Mouse (Mus musculus): ENCODE measurements around the gene Tmem102. TPM values are rescaled to one million over a fixed set of nuclear protein-coding genes. Genes with fewer than 3 reads are reported as not detected.

Gene Tmem102
- polyA plus RNA-seq, 1 experiment from 2014 or later = 4.4 TPM

- Histone ChIP-seq H3K4me2 (ENCODE audit: low read depth, low read length) (peak overlapping the region; percentile 96), H3K4me3 (ENCODE audit: low read depth, low read length) (peak overlapping the region; percentile 71), H3K9me3 (ENCODE audit: low read length) (no peaks in the 10 kb centered on the region), H3K27me3 (ENCODE audit: insufficient read depth, low read length) (no peaks in the 10 kb centered on the region), H3K4me1 (ENCODE audit: insufficient read depth) (peaks cover 32% of the 10 kb centered on the region), H3K9ac (replicated peaks) (peak overlapping the region; percentile 88), H3K36me3 (replicated peaks; ENCODE audit: insufficient read depth, low read length) (0 out of 2 replicates have a peak, but pooled peaks cover 1% of the 10 kb centered on the region), H3K27ac (ENCODE audit: low read depth) (peak overlapping the region; percentile 95)
- DNase-seq (peak; percentile 97), ATAC-seq (peak; percentile 79)
- under 1% methylated on average over 25 of the region's 26 CpGs for WGBS (ENCODE audit: insufficient replicate concordance)
- TF ChIP-seq EP300 (IDR thresholded peaks at IDR 0.05; ENCODE audit: low read depth) = no peak
- no peak for TF ChIP-seq CTCF (IDR thresholded peaks at IDR 0.05; ENCODE audit: low read depth)
Measured at GRCm38 (mm10) chr11:69758090-69758456, 47.4 kb downstream of the Tmem102 start.

DNA sequence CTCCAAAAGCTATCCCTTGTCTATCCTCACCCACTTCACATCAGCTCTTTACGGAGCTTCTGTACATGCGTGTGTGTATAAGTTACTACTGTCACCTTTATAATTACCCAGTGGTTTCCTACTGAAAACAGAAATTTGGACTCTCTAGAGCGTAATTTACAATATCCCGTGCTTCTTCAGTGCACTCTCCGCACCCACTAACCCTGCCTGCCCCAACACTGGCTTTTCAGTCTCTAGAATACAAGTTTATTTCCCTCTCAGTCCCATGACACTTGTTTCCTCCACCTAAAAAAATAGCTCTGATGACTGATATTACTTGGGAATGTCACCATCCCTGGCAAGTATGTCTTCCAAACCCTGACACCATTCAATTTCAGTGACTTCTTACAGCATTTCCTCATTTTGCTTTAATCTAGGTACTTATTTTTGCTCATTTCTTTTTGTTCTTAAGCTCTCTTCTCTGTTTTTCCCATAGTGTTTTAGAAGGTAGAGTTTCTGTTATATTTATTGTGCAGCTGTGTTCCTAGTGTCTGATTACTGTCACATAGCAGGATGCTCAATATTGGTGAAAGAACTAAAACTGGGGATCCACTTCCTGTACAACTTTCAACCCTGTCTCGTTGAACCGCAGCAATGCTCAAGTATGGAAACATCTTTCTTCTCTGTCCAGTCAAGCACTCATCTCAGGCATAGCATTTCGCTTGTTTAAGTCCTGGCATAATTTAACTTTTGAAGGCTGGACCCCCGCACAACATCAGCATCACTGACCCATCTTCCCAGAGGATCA, 47.9 kb downstream of the Tmem102 start:
- 45% methylated on average over 9 of the region's 9 CpGs for WGBS (ENCODE audit: insufficient replicate concordance)
- ATAC-seq (no peak), DNase-seq (no peak)
- Histone ChIP-seq H3K27ac (ENCODE audit: low read depth) (peak overlapping the region; percentile 95), H3K4me1 (ENCODE audit: insufficient read depth) (peaks cover 38% of the 10 kb centered on the region), H3K36me3 (replicated peaks; ENCODE audit: insufficient read depth, low read length) (0 out of 2 replicates have a peak, but pooled peaks cover 5% of the 10 kb centered on the region), H3K4me2 (ENCODE audit: low read depth, low read length) (peak overlapping the region; percentile 96), H3K4me3 (ENCODE audit: low read depth, low read length) (peak overlapping the region; percentile 71), H3K9me3 (ENCODE audit: low read length) (no peaks in the 10 kb centered on the region), H3K27me3 (ENCODE audit: insufficient read depth, low read length) (no peaks in the 10 kb centered on the region), H3K9ac (replicated peaks) (peak overlapping the region; percentile 88)
- TF ChIP-seq CTCF (IDR thresholded peaks at IDR 0.05; ENCODE audit: low read depth) (no peak), EP300 (IDR thresholded peaks at IDR 0.05; ENCODE audit: low read depth) (no peak)

DNA sequence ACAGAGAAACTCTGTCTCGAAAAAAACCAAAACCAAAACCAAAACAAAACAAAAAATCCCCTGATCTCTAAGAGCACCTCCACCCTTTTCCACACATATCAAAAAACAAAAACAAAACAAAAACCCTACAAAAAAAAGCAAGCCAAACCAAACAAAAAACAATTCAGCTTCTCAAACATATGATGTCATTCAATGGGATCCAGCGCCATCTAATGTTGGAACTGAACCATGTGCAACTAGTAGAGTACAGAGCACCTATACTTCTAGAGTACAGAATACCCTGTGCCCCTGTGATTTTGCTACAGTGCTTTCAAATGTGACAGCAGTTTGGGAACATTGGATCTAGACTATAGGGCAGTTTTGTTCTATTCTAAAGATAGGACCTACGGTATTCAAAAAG, 50.7 kb downstream of the Tmem102 start:
- no peak overlapping the region for H3K27ac ChIP-seq (ENCODE audit: low read depth)
- H3K36me3 ChIP-seq (replicated peaks; ENCODE audit: insufficient read depth, low read length) = 0 out of 2 replicates have a peak, but pooled peaks cover 5% of the 10 kb centered on the region
- peaks cover 39% of the 10 kb centered on the region for H3K4me1 ChIP-seq (ENCODE audit: insufficient read depth)
- WGBS (ENCODE audit: insufficient replicate concordance) = 45% methylated on average over 3 of the region's 3 CpGs
- DNase-seq (no peak), ATAC-seq (no peak)
- no peak overlapping the region for H3K4me3 ChIP-seq (ENCODE audit: low read depth, low read length)
- no peak overlapping the region for H3K9ac ChIP-seq (replicated peaks)
- peak; percentile 84 for TF ChIP-seq CTCF (IDR thresholded peaks at IDR 0.05; ENCODE audit: low read depth)
- no peak for TF ChIP-seq EP300 (IDR thresholded peaks at IDR 0.05; ENCODE audit: low read depth)
- H3K4me2 ChIP-seq (ENCODE audit: low read depth, low read length) = peak overlapping the region; percentile 96; the same call in 1 of the 2 replicates
- no peaks in the 10 kb centered on the region for H3K9me3 ChIP-seq (ENCODE audit: low read length)
- H3K27me3 ChIP-seq (ENCODE audit: insufficient read depth, low read length) = no peaks in the 10 kb centered on the region

DNA sequence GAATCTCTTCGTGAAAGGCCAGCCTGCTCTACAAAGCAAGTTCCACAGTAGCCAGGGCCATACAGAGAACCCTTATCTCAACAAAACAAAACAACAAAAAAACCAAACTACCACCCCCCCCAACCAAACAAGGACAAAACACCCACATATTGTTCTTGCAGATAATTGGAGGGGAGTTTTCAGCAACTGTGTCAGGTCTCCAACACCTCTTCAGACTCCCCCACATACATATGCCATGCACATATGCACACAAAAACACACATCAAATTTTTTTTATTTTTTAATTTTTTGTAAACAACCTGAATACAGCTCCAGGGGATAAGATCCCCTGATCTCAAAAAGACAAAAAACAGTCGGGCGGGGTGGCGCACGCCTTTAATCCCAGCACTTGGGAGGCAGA, 51.2 kb downstream of the Tmem102 start:
- TF ChIP-seq EP300 (IDR thresholded peaks at IDR 0.05; ENCODE audit: low read depth) (no peak), CTCF (IDR thresholded peaks at IDR 0.05; ENCODE audit: low read depth) (no peak)
- Histone ChIP-seq H3K27me3 (ENCODE audit: insufficient read depth, low read length) (no peaks in the 10 kb centered on the region), H3K9me3 (ENCODE audit: low read length) (no peaks in the 10 kb centered on the region), H3K9ac (replicated peaks) (no peak overlapping the region), H3K4me3 (ENCODE audit: low read depth, low read length) (no peak overlapping the region), H3K4me2 (ENCODE audit: low read depth, low read length) (no peak overlapping the region), H3K4me1 (ENCODE audit: insufficient read depth) (peaks cover 36% of the 10 kb centered on the region), H3K36me3 (replicated peaks; ENCODE audit: insufficient read depth, low read length) (0 out of 2 replicates have a peak, but pooled peaks cover 5% of the 10 kb centered on the region), H3K27ac (ENCODE audit: low read depth) (no peak overlapping the region)
- DNase-seq (no peak), ATAC-seq (no peak)
- 72% methylated on average over 5 of the region's 5 CpGs for WGBS (ENCODE audit: insufficient replicate concordance)

Other genes starting within 250 kb of the Tmem102 start
- gene Efnb3, start 245.4 kb downstream of the Tmem102 start, polyA plus RNA-seq (2015; fragmentation: Nextera tagmentation; extraction: Ambion mirVana) = 0.19 and 0.20 TPM in 2 replicates
- gene Wrap53, start 225.4 kb downstream of the Tmem102 start, polyA plus RNA-seq (2015; fragmentation: Nextera tagmentation; extraction: Ambion mirVana) = 8.1 and 10.0 TPM in 2 replicates
- 32.6 and 33.5 TPM in 2 replicates for gene Trp53, start 225.3 kb downstream of the Tmem102 start, polyA plus RNA-seq (2015; fragmentation: Nextera tagmentation; extraction: Ambion mirVana)
- 4.0 and 5.3 TPM in 2 replicates for gene Atp1b2, start 199.7 kb downstream of the Tmem102 start, polyA plus RNA-seq (2015; fragmentation: Nextera tagmentation; extraction: Ambion mirVana)
- 4.3 and 4.7 TPM in 2 replicates for gene Shbg, start 187.7 kb downstream of the Tmem102 start, polyA plus RNA-seq (2015; fragmentation: Nextera tagmentation; extraction: Ambion mirVana)
- 15.2 and 18.7 TPM in 2 replicates for gene Sat2, start 183.6 kb downstream of the Tmem102 start, polyA plus RNA-seq (2015; fragmentation: Nextera tagmentation; extraction: Ambion mirVana)
- 6.8 TPM in 2 replicates for gene Fxr2, start 172.6 kb downstream of the Tmem102 start, polyA plus RNA-seq (2015; fragmentation: Nextera tagmentation; extraction: Ambion mirVana)
- 0.13 TPM in 1 of 2 replicates, not detected in the other for gene Sox15, start 150.3 kb downstream of the Tmem102 start, polyA plus RNA-seq (2015; fragmentation: Nextera tagmentation; extraction: Ambion mirVana)
- 36.9 and 41.0 TPM in 2 replicates for gene Mpdu1, start 143.0 kb downstream of the Tmem102 start, polyA plus RNA-seq (2015; fragmentation: Nextera tagmentation; extraction: Ambion mirVana)
- gene Cd68, start 139.5 kb downstream of the Tmem102 start, polyA plus RNA-seq (2015; fragmentation: Nextera tagmentation; extraction: Ambion mirVana) = 30.1 and 32.5 TPM in 2 replicates
- gene Eif4a1, start 133.2 kb downstream of the Tmem102 start, polyA plus RNA-seq (2015; fragmentation: Nextera tagmentation; extraction: Ambion mirVana) = 199 and 203 TPM in 2 replicates
- 14.5 and 15.2 TPM in 2 replicates for gene Senp3, start 123.5 kb downstream of the Tmem102 start, polyA plus RNA-seq (2015; fragmentation: Nextera tagmentation; extraction: Ambion mirVana)
- gene Tnfsf13, start 119.8 kb downstream of the Tmem102 start, polyA plus RNA-seq (2015; fragmentation: Nextera tagmentation; extraction: Ambion mirVana) = 0.46 and 0.83 TPM in 2 replicates
- gene Tnfsf12, start 109.8 kb downstream of the Tmem102 start, polyA plus RNA-seq (2015; fragmentation: Nextera tagmentation; extraction: Ambion mirVana) = 2.8 and 3.6 TPM in 2 replicates
- gene Tnfsfm13, start 109.5 kb downstream of the Tmem102 start, polyA plus RNA-seq (2015; fragmentation: Nextera tagmentation; extraction: Ambion mirVana) = 1.1 and 1.4 TPM in 2 replicates
- gene Polr2a, start 47.0 kb downstream of the Tmem102 start, polyA plus RNA-seq (2015; fragmentation: Nextera tagmentation; extraction: Ambion mirVana) = 6.6 and 6.8 TPM in 2 replicates
- gene Slc35g3, start 43.7 kb downstream of the Tmem102 start, polyA plus RNA-seq (2015; fragmentation: Nextera tagmentation; extraction: Ambion mirVana) = not detected in 2 replicates
- 0.67 and 0.75 TPM in 2 replicates for gene Zbtb4, start 39.7 kb downstream of the Tmem102 start, polyA plus RNA-seq (2015; fragmentation: Nextera tagmentation; extraction: Ambion mirVana)
- 0.73 and 0.76 TPM in 2 replicates for gene Chrnb1, start 9.7 kb downstream of the Tmem102 start, polyA plus RNA-seq (2015; fragmentation: Nextera tagmentation; extraction: Ambion mirVana)
- gene Fgf11, start 3.8 kb downstream of the Tmem102 start, polyA plus RNA-seq (2015; fragmentation: Nextera tagmentation; extraction: Ambion mirVana) = 0.04 and 0.07 TPM in 2 replicates
- gene Gm39566, start 9.7 kb upstream of the Tmem102 start, polyA plus RNA-seq (2015; fragmentation: Nextera tagmentation; extraction: Ambion mirVana) = not detected in 2 replicates
- not detected in 2 replicates for gene Spem2, start 12.8 kb upstream of the Tmem102 start, polyA plus RNA-seq (2015; fragmentation: Nextera tagmentation; extraction: Ambion mirVana)
- gene Spem1, start 16.6 kb upstream of the Tmem102 start, polyA plus RNA-seq (2015; fragmentation: Nextera tagmentation; extraction: Ambion mirVana) = not detected in 2 replicates
- 0.60 and 0.75 TPM in 2 replicates for gene Nlgn2, start 32.2 kb upstream of the Tmem102 start, polyA plus RNA-seq (2015; fragmentation: Nextera tagmentation; extraction: Ambion mirVana)
- gene Tmem256, start 32.9 kb upstream of the Tmem102 start, polyA plus RNA-seq (2015; fragmentation: Nextera tagmentation; extraction: Ambion mirVana) = 412 and 418 TPM in 2 replicates
- 20.8 and 23.1 TPM in 2 replicates for gene Plscr3, start 40.8 kb upstream of the Tmem102 start, polyA plus RNA-seq (2015; fragmentation: Nextera tagmentation; extraction: Ambion mirVana)
- 0.28 and 0.69 TPM in 2 replicates for gene Tnk1, start 53.1 kb upstream of the Tmem102 start, polyA plus RNA-seq (2015; fragmentation: Nextera tagmentation; extraction: Ambion mirVana)
- gene Tmem95, start 72.4 kb upstream of the Tmem102 start, polyA plus RNA-seq (2015; fragmentation: Nextera tagmentation; extraction: Ambion mirVana) = not detected in 2 replicates
- gene Kctd11, start 75.8 kb upstream of the Tmem102 start, polyA plus RNA-seq (2015; fragmentation: Nextera tagmentation; extraction: Ambion mirVana) = 0.92 and 0.95 TPM in 2 replicates
- 6.5 and 7.1 TPM in 2 replicates for gene Acap1, start 89.9 kb upstream of the Tmem102 start, polyA plus RNA-seq (2015; fragmentation: Nextera tagmentation; extraction: Ambion mirVana)
- 0.90 and 1.2 TPM in 2 replicates for gene 2810408A11Rik, start 95.4 kb upstream of the Tmem102 start, polyA plus RNA-seq (2015; fragmentation: Nextera tagmentation; extraction: Ambion mirVana)
- 1.0 and 1.4 TPM in 2 replicates for gene Neurl4, start 95.4 kb upstream of the Tmem102 start, polyA plus RNA-seq (2015; fragmentation: Nextera tagmentation; extraction: Ambion mirVana)
- gene Gps2, start 108.3 kb upstream of the Tmem102 start, polyA plus RNA-seq (2015; fragmentation: Nextera tagmentation; extraction: Ambion mirVana) = 46.1 and 48.9 TPM in 2 replicates
- gene Eif5a, start 116.3 kb upstream of the Tmem102 start, polyA plus RNA-seq (2015; fragmentation: Nextera tagmentation; extraction: Ambion mirVana) = 872 and 914 TPM in 2 replicates
- not detected in 2 replicates for gene Ybx2, start 130.2 kb upstream of the Tmem102 start, polyA plus RNA-seq (2015; fragmentation: Nextera tagmentation; extraction: Ambion mirVana)
- 7.7 and 10.4 TPM in 2 replicates for gene Slc2a4, start 142.6 kb upstream of the Tmem102 start, polyA plus RNA-seq (2015; fragmentation: Nextera tagmentation; extraction: Ambion mirVana)
- gene Cldn7, start 159.2 kb upstream of the Tmem102 start, polyA plus RNA-seq (2015; fragmentation: Nextera tagmentation; extraction: Ambion mirVana) = 4.1 and 4.4 TPM in 2 replicates
- 8.4 and 9.7 TPM in 2 replicates for gene Ctdnep1, start 175.5 kb upstream of the Tmem102 start, polyA plus RNA-seq (2015; fragmentation: Nextera tagmentation; extraction: Ambion mirVana)
- 40.6 and 42.9 TPM in 2 replicates for gene Elp5, start 176.9 kb upstream of the Tmem102 start, polyA plus RNA-seq (2015; fragmentation: Nextera tagmentation; extraction: Ambion mirVana)
- gene Gabarap, start 185.5 kb upstream of the Tmem102 start, polyA plus RNA-seq (2015; fragmentation: Nextera tagmentation; extraction: Ambion mirVana) = 305 and 324 TPM in 2 replicates
- gene Phf23, start 190.2 kb upstream of the Tmem102 start, polyA plus RNA-seq (2015; fragmentation: Nextera tagmentation; extraction: Ambion mirVana) = 19.5 and 25.5 TPM in 2 replicates
- gene Dvl2, start 195.0 kb upstream of the Tmem102 start, polyA plus RNA-seq (2015; fragmentation: Nextera tagmentation; extraction: Ambion mirVana) = 2.7 and 3.4 TPM in 2 replicates
- 345 and 367 TPM in 2 replicates for gene Acadvl, start 209.8 kb upstream of the Tmem102 start, polyA plus RNA-seq (2015; fragmentation: Nextera tagmentation; extraction: Ambion mirVana)
- gene Dlg4, start 211.3 kb upstream of the Tmem102 start, polyA plus RNA-seq (2015; fragmentation: Nextera tagmentation; extraction: Ambion mirVana) = 0.58 and 0.61 TPM in 2 replicates
- 458 and 462 TPM in 2 replicates for gene Asgr1, start 248.5 kb upstream of the Tmem102 start, polyA plus RNA-seq (2015; fragmentation: Nextera tagmentation; extraction: Ambion mirVana)